Mouse (Mus musculus) erythroblast, embryonic 14.5 days (primary cell): ENCODE results near the gene Samd7.

Experiments
- GATA1 ChIP-seq: IDR thresholded peaks from 2 replicates; pipeline ENCODE4 v1.6.1; 2012; ENCODE audit warnings: low read length, inconsistent platforms, mixed read lengths
- TAL1 ChIP-seq: IDR thresholded peaks from 3 replicates; pipeline ENCODE4 v1.6.1; 2012; ENCODE audit warnings: low read length, inconsistent platforms, mixed read lengths

GRCm38 (mm10) chr3:30769755-30770515, 23.8 kb downstream of the Samd7 start:
- TF ChIP-seq GATA1: no peak
- TF ChIP-seq TAL1: no peak
